Mouse (Mus musculus): Measurements from ENCODE around the gene Rfx7. TPM values are rescaled to one million over a fixed set of nuclear protein-coding genes. Genes with fewer than 3 reads are reported as not detected.

Rfx7 gene
- polyA plus RNA-seq, 1 experiment, result 4.7 TPM

GRCm38 (mm10) chr9:72537086-72537485, 5.0 kb downstream of the Rfx7 start:
- no peak for TF ChIP-seq CTCF (IDR thresholded peaks at IDR 0.05; ENCODE audit: extremely low read depth, insufficient read length, insufficient replicate concordance, low read depth, low read length)
- no peak for TF ChIP-seq POLR2A (IDR thresholded peaks at IDR 0.05; ENCODE audit: low read depth, low read length)
- Histone ChIP-seq H3K4me3 (ENCODE audit: low read depth, low read length) (no peak overlapping the region), H3K27me3 (ENCODE audit: control insufficient read depth, insufficient read depth, low read length) (no peaks in the 10 kb centered on the region), H3K27ac (ENCODE audit: insufficient read depth, low read depth, low read length) (no peak overlapping the region), H3K36me3 (ENCODE audit: control insufficient read depth, insufficient read depth, low read length) (no peaks in the 10 kb centered on the region), H3K4me1 (ENCODE audit: control insufficient read depth, insufficient read depth, insufficient read length, low read length) (no peaks in the 10 kb centered on the region)
- WGBS, result 31% methylated on average over 1 of the region's 1 CpGs

- Histone ChIP-seq H3K27ac (ENCODE audit: insufficient read depth, low read depth, low read length) (no peak overlapping the region), H3K27me3 (ENCODE audit: control insufficient read depth, insufficient read depth, low read length) (no peaks in the 10 kb centered on the region), H3K36me3 (ENCODE audit: control insufficient read depth, insufficient read depth, low read length) (no peaks in the 10 kb centered on the region), H3K4me1 (ENCODE audit: control insufficient read depth, insufficient read depth, insufficient read length, low read length) (no peaks in the 10 kb centered on the region), H3K4me3 (ENCODE audit: low read depth, low read length) (no peak overlapping the region)
- TF ChIP-seq POLR2A (IDR thresholded peaks at IDR 0.05; ENCODE audit: low read depth, low read length) (no peak), CTCF (IDR thresholded peaks at IDR 0.05; ENCODE audit: extremely low read depth, insufficient read length, insufficient replicate concordance, low read depth, low read length) (no peak)
Measured at GRCm38 (mm10) chr9:72543590-72543989, 11.6 kb downstream of the Rfx7 start.

GRCm38 (mm10) chr9:72558780-72559179, 26.7 kb downstream of the Rfx7 start:
- no peak overlapping the region for H3K27ac ChIP-seq (ENCODE audit: insufficient read depth, low read depth, low read length)
- 62% methylated on average over 1 of the region's 1 CpGs for WGBS

GRCm38 (mm10) chr9:72560316-72560715, 28.3 kb downstream of the Rfx7 start:
- Histone ChIP-seq H3K27me3 (ENCODE audit: control insufficient read depth, insufficient read depth, low read length) (no peaks in the 10 kb centered on the region), H3K4me3 (ENCODE audit: low read depth, low read length) (no peak overlapping the region), H3K4me1 (ENCODE audit: control insufficient read depth, insufficient read depth, insufficient read length, low read length) (no peaks in the 10 kb centered on the region), H3K27ac (ENCODE audit: insufficient read depth, low read depth, low read length) (no peak overlapping the region), H3K36me3 (ENCODE audit: control insufficient read depth, insufficient read depth, low read length) (no peaks in the 10 kb centered on the region)
- WGBS, result 79% methylated on average over 2 of the region's 2 CpGs
- TF ChIP-seq POLR2A (IDR thresholded peaks at IDR 0.05; ENCODE audit: low read depth, low read length), result no peak
- TF ChIP-seq CTCF (IDR thresholded peaks at IDR 0.05; ENCODE audit: extremely low read depth, insufficient read length, insufficient replicate concordance, low read depth, low read length), result no peak

More at GRCm38 (mm10) chr9:72558780-72559179, 26.7 kb downstream of the Rfx7 start:
- Histone ChIP-seq H3K27me3 (ENCODE audit: control insufficient read depth, insufficient read depth, low read length) (no peaks in the 10 kb centered on the region), H3K4me3 (ENCODE audit: low read depth, low read length) (no peak overlapping the region), H3K36me3 (ENCODE audit: control insufficient read depth, insufficient read depth, low read length) (no peaks in the 10 kb centered on the region), H3K4me1 (ENCODE audit: control insufficient read depth, insufficient read depth, insufficient read length, low read length) (no peaks in the 10 kb centered on the region)
- TF ChIP-seq POLR2A (IDR thresholded peaks at IDR 0.05; ENCODE audit: low read depth, low read length) (no peak), CTCF (IDR thresholded peaks at IDR 0.05; ENCODE audit: extremely low read depth, insufficient read length, insufficient replicate concordance, low read depth, low read length) (no peak)

- Histone ChIP-seq H3K27ac (ENCODE audit: insufficient read depth, low read depth, low read length) (no peak overlapping the region), H3K27me3 (ENCODE audit: control insufficient read depth, insufficient read depth, low read length) (no peaks in the 10 kb centered on the region), H3K36me3 (ENCODE audit: control insufficient read depth, insufficient read depth, low read length) (no peaks in the 10 kb centered on the region), H3K4me3 (ENCODE audit: low read depth, low read length) (no peak overlapping the region), H3K4me1 (ENCODE audit: control insufficient read depth, insufficient read depth, insufficient read length, low read length) (no peaks in the 10 kb centered on the region)
- WGBS, result 90% methylated on average over 3 of the region's 3 CpGs
- TF ChIP-seq CTCF (IDR thresholded peaks at IDR 0.05; ENCODE audit: extremely low read depth, insufficient read length, insufficient replicate concordance, low read depth, low read length) (no peak), POLR2A (IDR thresholded peaks at IDR 0.05; ENCODE audit: low read depth, low read length) (no peak)
Measured at GRCm38 (mm10) chr9:72563277-72563676, 31.2 kb downstream of the Rfx7 start.

- Histone ChIP-seq H3K36me3 (ENCODE audit: control insufficient read depth, insufficient read depth, low read length) (no peaks in the 10 kb centered on the region), H3K4me3 (ENCODE audit: low read depth, low read length) (no peak overlapping the region), H3K4me1 (ENCODE audit: control insufficient read depth, insufficient read depth, insufficient read length, low read length) (no peaks in the 10 kb centered on the region), H3K27ac (ENCODE audit: insufficient read depth, low read depth, low read length) (no peak overlapping the region), H3K27me3 (ENCODE audit: control insufficient read depth, insufficient read depth, low read length) (no peaks in the 10 kb centered on the region)
- TF ChIP-seq POLR2A (IDR thresholded peaks at IDR 0.05; ENCODE audit: low read depth, low read length) (no peak), CTCF (IDR thresholded peaks at IDR 0.05; ENCODE audit: extremely low read depth, insufficient read length, insufficient replicate concordance, low read depth, low read length) (no peak)
- 80% methylated on average over 2 of the region's 2 CpGs for WGBS
Measured at GRCm38 (mm10) chr9:72567116-72567515, 35.1 kb downstream of the Rfx7 start.

GRCm38 (mm10) chr9:72580216-72580615, 48.2 kb downstream of the Rfx7 start:
- no peaks in the 10 kb centered on the region for H3K27me3 ChIP-seq (ENCODE audit: control insufficient read depth, insufficient read depth, low read length)
- H3K4me3 ChIP-seq (ENCODE audit: low read depth, low read length), result no peak overlapping the region
- H3K36me3 ChIP-seq (ENCODE audit: control insufficient read depth, insufficient read depth, low read length), result peaks cover 3% of the 10 kb centered on the region; the same call in 1 of the 2 replicates
- H3K4me1 ChIP-seq (ENCODE audit: control insufficient read depth, insufficient read depth, insufficient read length, low read length), result no peaks in the 10 kb centered on the region
- H3K27ac ChIP-seq (ENCODE audit: insufficient read depth, low read depth, low read length), result no peak overlapping the region
- TF ChIP-seq CTCF (IDR thresholded peaks at IDR 0.05; ENCODE audit: extremely low read depth, insufficient read length, insufficient replicate concordance, low read depth, low read length), result no peak
- no peak for TF ChIP-seq POLR2A (IDR thresholded peaks at IDR 0.05; ENCODE audit: low read depth, low read length)
- WGBS, result 63% methylated on average over 3 of the region's 3 CpGs

Measured in small intestine, adult 2 months (tissue).